ENCODE assay signal across 8 mouse cellular contexts in genomic region chr6:97419771-97420446, GRCm38 (mm10).
DNase-seq lines count a peak whose midpoint lies in the region; ATAC-seq and TF ChIP-seq lines count a peak whose summit lies in the region.

No protein-coding gene starts in this region.

- no peak overlapping the region for H3K4me2 ChIP-seq in hindbrain, embryonic 12.5 days (replicated peaks)
- H3K4me2 ChIP-seq in lung, postnatal 0 days (replicated peaks; ENCODE audit: low read depth, low read length) = no peak overlapping the region

- WGBS in hindbrain, embryonic 10.5 days = 76% methylated on average over 7 of the region's 7 CpGs
- WGBS in hindbrain, embryonic 12.5 days = 70% methylated on average over 7 of the region's 7 CpGs
- 62% methylated on average over 7 of the region's 7 CpGs for WGBS in lung, postnatal 0 days

- H3K4me1 ChIP-seq in hindbrain, embryonic 10.5 days (replicated peaks) = peaks cover 6% of the 10 kb centered on the region
- no peaks in the 10 kb centered on the region for H3K4me1 ChIP-seq in hindbrain, embryonic 12.5 days
- no peaks in the 10 kb centered on the region for H3K4me1 ChIP-seq in lung, postnatal 0 days (ENCODE audit: insufficient read depth, low read depth, low read length)

- no peak overlapping the region for H3K9ac ChIP-seq in hindbrain, embryonic 12.5 days
- no peak overlapping the region for H3K9ac ChIP-seq in lung, postnatal 0 days (replicated peaks; ENCODE audit: low read depth)

- ATAC-seq in hindbrain, embryonic 12.5 days (ENCODE audit: low FRiP score) = no peak
- peak; percentile 52 for ATAC-seq in lung, postnatal 0 days

- peak; percentile 60 for DNase-seq in hindbrain, embryonic 10.5 days (ENCODE audit: low spot score)
- peak; percentile 76 for DNase-seq in R1 (ENCODE audit: low read depth, low spot score)
- peak; percentile 56 to 80 for DNase-seq in cerebellum, postnatal 4 days (ENCODE audit: low spot score in 2 of 2)
- DNase-seq in gastrocnemius, postnatal 14 days = peak; percentile 58
- peak; percentile 81 to 88 for DNase-seq in kidney, postnatal 36 days
- DNase-seq in lung, postnatal 0 days (ENCODE audit: low spot score) = peak; percentile 85
- DNase-seq in spleen, postnatal 10 days (ENCODE audit: low spot score in 2 of 2) = peak; percentile 39 to 74

- peak; percentile 94 for TF ChIP-seq CTCF in lung, postnatal 0 days (IDR thresholded peaks at IDR 0.05)

- no peaks in the 10 kb centered on the region for H3K27me3 ChIP-seq in hindbrain, embryonic 10.5 days (ENCODE audit: insufficient read depth, poor library complexity, severe bottlenecking)
- no peaks in the 10 kb centered on the region for H3K27me3 ChIP-seq in hindbrain, embryonic 12.5 days
- H3K27me3 ChIP-seq in lung, postnatal 0 days (replicated peaks; ENCODE audit: insufficient read depth, low read length) = no peaks in the 10 kb centered on the region

- H3K36me3 ChIP-seq in hindbrain, embryonic 10.5 days = no peaks in the 10 kb centered on the region
- H3K36me3 ChIP-seq in hindbrain, embryonic 12.5 days = no peaks in the 10 kb centered on the region
- H3K36me3 ChIP-seq in lung, postnatal 0 days (ENCODE audit: insufficient read depth, low read length) = no peaks in the 10 kb centered on the region

- H3K4me3 ChIP-seq in hindbrain, embryonic 10.5 days = no peak overlapping the region
- no peak overlapping the region for H3K4me3 ChIP-seq in hindbrain, embryonic 12.5 days
- no peak overlapping the region for H3K4me3 ChIP-seq in lung, postnatal 0 days (ENCODE audit: low read depth, low read length)

- TF ChIP-seq EP300 in lung, postnatal 0 days (IDR thresholded peaks at IDR 0.05) = no peak

- H3K27ac ChIP-seq in hindbrain, embryonic 10.5 days = no peak overlapping the region
- H3K27ac ChIP-seq in hindbrain, embryonic 12.5 days = no peak overlapping the region
- H3K27ac ChIP-seq in lung, postnatal 0 days (ENCODE audit: low read length) = no peak overlapping the region

- H3K9me3 ChIP-seq in hindbrain, embryonic 10.5 days = no peaks in the 10 kb centered on the region
- no peaks in the 10 kb centered on the region for H3K9me3 ChIP-seq in hindbrain, embryonic 12.5 days (replicated peaks)
- H3K9me3 ChIP-seq in lung, postnatal 0 days (ENCODE audit: low read length) = no peaks in the 10 kb centered on the region

- intact Hi-C loops in gastrocnemius, postnatal 14 days (cut with DNase I; ENCODE audit: low total_unique reads) = loop anchor here (10.0 kb wide), 1 partner anchor 325 kb away; no protein-coding TSS in a partner anchor
